Mouse (Mus musculus) ovary, postnatal 10 days (tissue): ENCODE measurements around the gene Cyp4v3.

Experiments used
- DNase-seq: peaks from one replicate; pipeline ENCODE4 v3.0.0; 2022; ENCODE audit warnings: low spot score

Cyp4v3 gene

GRCm38 (mm10) chr8:45320930-45321329, 12.1 kb downstream of the Cyp4v3 start:
- no peak for DNase-seq

GRCm38 (mm10) chr8:45310967-45311366, 22.0 kb downstream of the Cyp4v3 start:
- no peak for DNase-seq

- DNase-seq, result no peak
Observed at GRCm38 (mm10) chr8:45308366-45308765, 24.6 kb downstream of the Cyp4v3 start, which contains the start of gene Gm45753. Gene Gm45753 (minus strand): TSS chr8:45308466.

GRCm38 (mm10) chr8:45305479-45305878, 27.5 kb downstream of the Cyp4v3 start:
- DNase-seq, result no peak

GRCm38 (mm10) chr8:45304354-45304753, 28.7 kb downstream of the Cyp4v3 start:
- no peak for DNase-seq

- no peak for DNase-seq
Observed at GRCm38 (mm10) chr8:45302390-45302789, 30.6 kb downstream of the Cyp4v3 start.

- DNase-seq, result no peak
Observed at GRCm38 (mm10) chr8:45295276-45295675, 37.7 kb downstream of the Cyp4v3 start.

GRCm38 (mm10) chr8:45294687-45295086, 38.3 kb downstream of the Cyp4v3 start, which contains the start of gene Klkb1:
Gene Klkb1 (minus strand): TSS chr8:45294859.
- no peak for DNase-seq

GRCm38 (mm10) chr8:45291790-45292189, 41.2 kb downstream of the Cyp4v3 start:
- DNase-seq, result no peak

GRCm38 (mm10) chr8:45281630-45282029, 51.4 kb downstream of the Cyp4v3 start:
- no peak for DNase-seq

- DNase-seq, result no peak
Observed at GRCm38 (mm10) chr8:45277453-45277852, 55.6 kb downstream of the Cyp4v3 start.

- DNase-seq, result no peak
Observed at GRCm38 (mm10) chr8:45274317-45274716, 58.7 kb downstream of the Cyp4v3 start.

- DNase-seq, result no peak
Observed at GRCm38 (mm10) chr8:45269056-45269455, 64.0 kb downstream of the Cyp4v3 start.

GRCm38 (mm10) chr8:45268485-45268884, 64.5 kb downstream of the Cyp4v3 start:
- no peak for DNase-seq

GRCm38 (mm10) chr8:45267611-45268391, 65.2 kb downstream of the Cyp4v3 start:
- no peak for DNase-seq

- DNase-seq, result no peak
Observed at GRCm38 (mm10) chr8:45266993-45267392, 66.0 kb downstream of the Cyp4v3 start.

GRCm38 (mm10) chr8:45264918-45265317, 68.1 kb downstream of the Cyp4v3 start:
- DNase-seq, result no peak

GRCm38 (mm10) chr8:45262851-45263250, 70.2 kb downstream of the Cyp4v3 start:
- DNase-seq, result no peak

- DNase-seq, result no peak
Observed at GRCm38 (mm10) chr8:45261920-45262319, 71.1 kb downstream of the Cyp4v3 start, which contains the start of gene F11. Gene F11 (minus strand): TSS chr8:45262031.

- no peak for DNase-seq
Observed at GRCm38 (mm10) chr8:45258421-45258820, 74.6 kb downstream of the Cyp4v3 start.

GRCm38 (mm10) chr8:45255040-45255439, 78.0 kb downstream of the Cyp4v3 start:
- DNase-seq, result no peak
